ENCODE assay signal across 7 mouse cellular contexts in the genomic region with DNA sequence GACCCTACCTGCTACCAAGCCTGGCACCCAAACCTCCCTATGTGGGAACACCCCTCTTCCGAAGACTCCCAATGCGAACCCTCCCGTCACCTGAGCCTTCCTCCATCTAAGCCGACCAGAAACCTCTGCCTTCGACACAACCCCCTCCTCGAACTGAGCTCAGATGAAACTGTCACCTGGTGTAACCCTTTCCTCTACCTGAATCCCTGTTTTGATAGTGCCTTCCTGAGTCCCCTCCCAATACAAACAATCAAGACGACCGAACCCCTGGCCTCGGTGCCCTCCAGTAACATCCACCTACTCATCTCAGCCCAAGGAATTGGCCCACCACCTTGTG. TPM values are rescaled to one million over a fixed set of nuclear protein-coding genes. Genes with fewer than 3 reads are reported as not detected.
DNase-seq lines count a peak whose midpoint lies in the region; ATAC-seq and TF ChIP-seq lines count a peak whose summit lies in the region.

No protein-coding gene starts in this region.

- no peak for ATAC-seq in lung, postnatal 0 days
- no peak for ATAC-seq in embryonic facial prominence, embryonic 13.5 days (ENCODE audit: insufficient number of reproducible peaks, insufficient read depth, low FRiP score, low TSS enrichment, low read depth)
- no peak for ATAC-seq in intestine, embryonic 16.5 days
- ATAC-seq in neural tube, embryonic 15.5 days (ENCODE audit: low FRiP score), result peak; percentile 5; the same call in 1 of the 2 replicates
- no peak for ATAC-seq in activated CD4-positive, CD25-positive, alpha-beta regulatory T cell, adult 4 months

- TF ChIP-seq EP300 in lung, postnatal 0 days (IDR thresholded peaks at IDR 0.05), result no peak

- peaks cover 20% of the 10 kb centered on the region for H3K27me3 ChIP-seq in lung, postnatal 0 days (replicated peaks; ENCODE audit: insufficient read depth, low read length)
- peaks cover 46% of the 10 kb centered on the region for H3K27me3 ChIP-seq in embryonic facial prominence, embryonic 13.5 days
- peaks cover 14% of the 10 kb centered on the region for H3K27me3 ChIP-seq in intestine, embryonic 16.5 days (replicated peaks; ENCODE audit: control insufficient read depth, insufficient read depth, low read length)
- no peaks in the 10 kb centered on the region for H3K27me3 ChIP-seq in neural tube, embryonic 15.5 days (replicated peaks)

- H3K27ac ChIP-seq in lung, postnatal 0 days (ENCODE audit: low read length), result no peak overlapping the region
- H3K27ac ChIP-seq in embryonic facial prominence, embryonic 13.5 days, result no peak overlapping the region
- H3K27ac ChIP-seq in intestine, embryonic 16.5 days (ENCODE audit: low read length), result no peak overlapping the region
- H3K27ac ChIP-seq in neural tube, embryonic 15.5 days (replicated peaks), result peak overlapping the region; percentile 97

- H3K9me3 ChIP-seq in lung, postnatal 0 days (ENCODE audit: low read length), result no peaks in the 10 kb centered on the region
- H3K9me3 ChIP-seq in embryonic facial prominence, embryonic 13.5 days, result no peaks in the 10 kb centered on the region
- H3K9me3 ChIP-seq in intestine, embryonic 16.5 days (ENCODE audit: control insufficient read depth, low read length), result no peaks in the 10 kb centered on the region
- no peaks in the 10 kb centered on the region for H3K9me3 ChIP-seq in neural tube, embryonic 15.5 days (replicated peaks)

- DNase-seq in lung, postnatal 0 days (ENCODE audit: low spot score), result no peak
- no peak for DNase-seq in lung, postnatal 36 days
- no peak for DNase-seq in adrenal gland, adult 2 months

- H3K4me2 ChIP-seq in lung, postnatal 0 days (replicated peaks; ENCODE audit: low read depth, low read length), result peak overlapping the region; percentile 98
- peak overlapping the region; percentile 99 for H3K4me2 ChIP-seq in embryonic facial prominence, embryonic 13.5 days
- peak overlapping the region; percentile 99 for H3K4me2 ChIP-seq in intestine, embryonic 16.5 days (ENCODE audit: low read depth, low read length)
- H3K4me2 ChIP-seq in neural tube, embryonic 15.5 days, result peak overlapping the region; percentile 84

- no peaks in the 10 kb centered on the region for H3K36me3 ChIP-seq in lung, postnatal 0 days (ENCODE audit: insufficient read depth, low read length)
- H3K36me3 ChIP-seq in embryonic facial prominence, embryonic 13.5 days, result peaks cover 7% of the 10 kb centered on the region; the same call in 1 of the 2 replicates
- no peaks in the 10 kb centered on the region for H3K36me3 ChIP-seq in intestine, embryonic 16.5 days (ENCODE audit: control insufficient read depth, insufficient read depth, low read length)
- peaks cover 11% of the 10 kb centered on the region for H3K36me3 ChIP-seq in neural tube, embryonic 15.5 days

- H3K4me1 ChIP-seq in lung, postnatal 0 days (ENCODE audit: insufficient read depth, low read depth, low read length), result peaks cover 7% of the 10 kb centered on the region; the same call in 1 of the 2 replicates
- peaks cover 34% of the 10 kb centered on the region for H3K4me1 ChIP-seq in embryonic facial prominence, embryonic 13.5 days
- peaks cover 14% of the 10 kb centered on the region for H3K4me1 ChIP-seq in intestine, embryonic 16.5 days (ENCODE audit: control insufficient read depth, insufficient read depth, low read length)
- peaks cover 34% of the 10 kb centered on the region for H3K4me1 ChIP-seq in neural tube, embryonic 15.5 days

- 0% methylated on average over 9 of the region's 9 CpGs for WGBS in lung, postnatal 0 days
- 0% methylated on average over 9 of the region's 9 CpGs for WGBS in embryonic facial prominence, embryonic 13.5 days
- WGBS in intestine, embryonic 16.5 days, result 2% methylated on average over 9 of the region's 9 CpGs
- 0% methylated on average over 9 of the region's 9 CpGs for WGBS in neural tube, embryonic 15.5 days

- TF ChIP-seq CTCF in lung, postnatal 0 days (IDR thresholded peaks at IDR 0.05), result no peak

- H3K4me3 ChIP-seq in lung, postnatal 0 days (ENCODE audit: low read depth, low read length), result peak overlapping the region; percentile 59
- H3K4me3 ChIP-seq in embryonic facial prominence, embryonic 13.5 days, result peak overlapping the region; percentile 70
- H3K4me3 ChIP-seq in intestine, embryonic 16.5 days (ENCODE audit: low read length), result peak overlapping the region; percentile 76
- peak overlapping the region; percentile 85 for H3K4me3 ChIP-seq in neural tube, embryonic 15.5 days (replicated peaks)

- H3K9ac ChIP-seq in lung, postnatal 0 days (replicated peaks; ENCODE audit: low read depth), result no peak overlapping the region
- peak overlapping the region; percentile 73 for H3K9ac ChIP-seq in embryonic facial prominence, embryonic 13.5 days
- no peak overlapping the region for H3K9ac ChIP-seq in intestine, embryonic 16.5 days (ENCODE audit: low read depth, low read length)
- H3K9ac ChIP-seq in neural tube, embryonic 15.5 days (replicated peaks), result peak overlapping the region; percentile 88

RNA-seq across cellular contexts. Expression of a gene that starts 0.7 kb away (rescaled TPM):
- polyA plus RNA-seq in lung, postnatal 0 days (2015; fragmentation: Nextera tagmentation; extraction: Ambion mirVana), result 0.42 and 0.52 TPM in 2 replicates
- polyA plus RNA-seq in embryonic facial prominence, embryonic 13.5 days (2015; fragmentation: Nextera tagmentation; extraction: Ambion mirVana), result 1.3 and 1.5 TPM in 2 replicates
- polyA plus RNA-seq in intestine, embryonic 16.5 days (2015; fragmentation: Nextera tagmentation; extraction: Ambion mirVana), result 0.38 and 0.40 TPM in 2 replicates
- polyA plus RNA-seq in neural tube, embryonic 15.5 days (2015; fragmentation: Nextera tagmentation; extraction: Ambion mirVana), result 45.1 and 55.0 TPM in 2 replicates
- polyA plus RNA-seq in activated CD4-positive, CD25-positive, alpha-beta regulatory T cell, adult 4 months (2017; shearing (Covaris generic)), result not detected
- total RNA-seq in adrenal gland, adult 2 months (2021), result 10 to 100 TPM; 36.8 to 56.4 TPM
- 33.3 and 42.3 TPM in 2 replicates for polyA plus RNA-seq in adrenal gland, adult 2 months (2012; rRNA removed)

RNA-seq across cellular contexts. Expression of a gene that starts 8.8 kb away (rescaled TPM):
- 17.6 and 19.3 TPM in 2 replicates for polyA plus RNA-seq in lung, postnatal 0 days (2015; fragmentation: Nextera tagmentation; extraction: Ambion mirVana)
- 37.1 and 39.4 TPM in 2 replicates for polyA plus RNA-seq in embryonic facial prominence, embryonic 13.5 days (2015; fragmentation: Nextera tagmentation; extraction: Ambion mirVana)
- 44.3 and 47.5 TPM in 2 replicates for polyA plus RNA-seq in intestine, embryonic 16.5 days (2015; fragmentation: Nextera tagmentation; extraction: Ambion mirVana)
- 39.6 and 40.0 TPM in 2 replicates for polyA plus RNA-seq in neural tube, embryonic 15.5 days (2015; fragmentation: Nextera tagmentation; extraction: Ambion mirVana)
- 10 to 100 TPM; 28.2 to 31.8 TPM for polyA plus RNA-seq in activated CD4-positive, CD25-positive, alpha-beta regulatory T cell, adult 4 months (2017; shearing (Covaris generic))
- 10 to 100 TPM; 28.9 to 37.1 TPM for total RNA-seq in adrenal gland, adult 2 months (2021)
- polyA plus RNA-seq in adrenal gland, adult 2 months (2012; rRNA removed), result 32.3 and 47.0 TPM in 2 replicates

RNA-seq across cellular contexts. Expression of a gene that starts 9.0 kb away (rescaled TPM):
- polyA plus RNA-seq in lung, postnatal 0 days (2015; fragmentation: Nextera tagmentation; extraction: Ambion mirVana), result 0.08 TPM in 1 of 2 replicates, not detected in the other
- polyA plus RNA-seq in embryonic facial prominence, embryonic 13.5 days (2015; fragmentation: Nextera tagmentation; extraction: Ambion mirVana), result 0.41 TPM in 1 of 2 replicates, not detected in the other
- polyA plus RNA-seq in intestine, embryonic 16.5 days (2015; fragmentation: Nextera tagmentation; extraction: Ambion mirVana), result not detected in 2 replicates
- polyA plus RNA-seq in neural tube, embryonic 15.5 days (2015; fragmentation: Nextera tagmentation; extraction: Ambion mirVana), result 0.13 TPM in 1 of 2 replicates, not detected in the other
- not detected for polyA plus RNA-seq in activated CD4-positive, CD25-positive, alpha-beta regulatory T cell, adult 4 months (2017; shearing (Covaris generic))
- not detected for total RNA-seq in adrenal gland, adult 2 months (2021)
- polyA plus RNA-seq in adrenal gland, adult 2 months (2012; rRNA removed), result not detected in 2 replicates

RNA-seq across cellular contexts. Expression of a gene that starts 9.0 kb away (rescaled TPM):
- polyA plus RNA-seq in lung, postnatal 0 days (2015; fragmentation: Nextera tagmentation; extraction: Ambion mirVana), result 15.2 and 15.3 TPM in 2 replicates
- polyA plus RNA-seq in embryonic facial prominence, embryonic 13.5 days (2015; fragmentation: Nextera tagmentation; extraction: Ambion mirVana), result 30.9 and 33.5 TPM in 2 replicates
- 31.7 and 34.7 TPM in 2 replicates for polyA plus RNA-seq in intestine, embryonic 16.5 days (2015; fragmentation: Nextera tagmentation; extraction: Ambion mirVana)
- polyA plus RNA-seq in neural tube, embryonic 15.5 days (2015; fragmentation: Nextera tagmentation; extraction: Ambion mirVana), result 8.4 and 14.8 TPM in 2 replicates
- polyA plus RNA-seq in activated CD4-positive, CD25-positive, alpha-beta regulatory T cell, adult 4 months (2017; shearing (Covaris generic)), result 10 to 100 TPM; 19.0 to 25.6 TPM
- 1 to 10 TPM; 9.2 to 9.5 TPM for total RNA-seq in adrenal gland, adult 2 months (2021)
- 9.2 and 10.4 TPM in 2 replicates for polyA plus RNA-seq in adrenal gland, adult 2 months (2012; rRNA removed)

RNA-seq across cellular contexts. Expression of a gene that starts 9.3 kb away (rescaled TPM):
- 0.12 and 0.52 TPM in 2 replicates for polyA plus RNA-seq in lung, postnatal 0 days (2015; fragmentation: Nextera tagmentation; extraction: Ambion mirVana)
- 9.1 and 9.2 TPM in 2 replicates for polyA plus RNA-seq in embryonic facial prominence, embryonic 13.5 days (2015; fragmentation: Nextera tagmentation; extraction: Ambion mirVana)
- 1.7 TPM in 2 replicates for polyA plus RNA-seq in intestine, embryonic 16.5 days (2015; fragmentation: Nextera tagmentation; extraction: Ambion mirVana)
- 17.6 and 20.4 TPM in 2 replicates for polyA plus RNA-seq in neural tube, embryonic 15.5 days (2015; fragmentation: Nextera tagmentation; extraction: Ambion mirVana)
- not detected for polyA plus RNA-seq in activated CD4-positive, CD25-positive, alpha-beta regulatory T cell, adult 4 months (2017; shearing (Covaris generic))
- 10 to 100 TPM in 1 of 2 experiments, 1 to 10 TPM in 1; 9.3 to 18.8 TPM for total RNA-seq in adrenal gland, adult 2 months (2021)
- polyA plus RNA-seq in adrenal gland, adult 2 months (2012; rRNA removed), result 2.3 and 5.0 TPM in 2 replicates

Comparison
In these comparisons a context has a peak if more than half of its experiments do, and no peak if none do; other contexts are left out.
1. H3K9ac ChIP-seq: peak in embryonic facial prominence, embryonic 13.5 days (single experiment) and neural tube, embryonic 15.5 days (single experiment); none in lung, postnatal 0 days (single experiment) and intestine, embryonic 16.5 days (single experiment).
2. RNA of a gene that starts 0.7 kb away (polyA plus RNA-seq): 45.1 to 55.0 TPM in neural tube, embryonic 15.5 days and 33.3 to 42.3 TPM in adrenal gland, adult 2 months; 1.3 to 1.5 TPM in embryonic facial prominence, embryonic 13.5 days, 0.42 to 0.52 TPM in lung, postnatal 0 days, 0.38 to 0.40 TPM in intestine, embryonic 16.5 days and not detected in activated CD4-positive, CD25-positive, alpha-beta regulatory T cell, adult 4 months; every median in the first group is over 10 times any median in the second.
3. Peak in every context shown above with its lines, with median percentiles within 50 percentile points of each other: H3K4me2 ChIP-seq and H3K4me3 ChIP-seq.